Mouse (Mus musculus): ENCODE results near the gene Cbfa2t3. TPM values are rescaled to one million over a fixed set of nuclear protein-coding genes. Genes with fewer than 3 reads are reported as not detected.

Cbfa2t3 gene
- 13.2 and 14.0 TPM in 2 replicates for polyA plus RNA-seq (2015; fragmentation: Nextera tagmentation; extraction: Ambion mirVana)

GRCm38 (mm10) chr8:122699005-122699492, at the start of gene Cbfa2t3:
Cbfa2t3 (minus strand) TSS chr8:122699109.
- Histone ChIP-seq H3K27ac (replicated peaks) (no peak within 1 kb of the TSS), H3K4me1 (no peaks in the 10 kb centered on the region), H3K36me3 (no peaks in the 10 kb centered on the region), H3K4me2 (replicated peaks) (no peak within 1 kb of the TSS), H3K27me3 (peaks cover 3% of the 10 kb centered on the region; the same call in 1 of the 2 replicates), H3K9ac (replicated peaks) (no peak within 1 kb of the TSS), H3K4me3 (no peak within 1 kb of the TSS), H3K9me3 (no peaks in the 10 kb centered on the region)
- WGBS = 62% methylated on average over 13 of the region's 13 CpGs
- ATAC-seq (replicated peaks) = no peak

GRCm38 (mm10) chr8:122747825-122748224, 48.9 kb upstream of the Cbfa2t3 start:
- Histone ChIP-seq H3K9ac (replicated peaks) (no peak overlapping the region), H3K4me2 (replicated peaks) (no peak overlapping the region), H3K4me1 (peaks cover 95% of the 10 kb centered on the region), H3K36me3 (no peaks in the 10 kb centered on the region), H3K27ac (replicated peaks) (peak overlapping the region; percentile 93), H3K4me3 (no peak overlapping the region), H3K27me3 (no peaks in the 10 kb centered on the region), H3K9me3 (no peaks in the 10 kb centered on the region)
- 87% methylated on average over 1 of the region's 1 CpGs for WGBS
- ATAC-seq (replicated peaks) = no peak

GRCm38 (mm10) chr8:122746439-122746838, 47.5 kb upstream of the Cbfa2t3 start:
- 34% methylated on average over 7 of the region's 7 CpGs for WGBS
- H3K36me3 ChIP-seq = no peaks in the 10 kb centered on the region
- H3K4me3 ChIP-seq = no peak overlapping the region
- no peak for ATAC-seq (replicated peaks)
- no peaks in the 10 kb centered on the region for H3K27me3 ChIP-seq
- no peaks in the 10 kb centered on the region for H3K9me3 ChIP-seq
- peak overlapping the region; percentile 93 for H3K27ac ChIP-seq (replicated peaks)
- peaks cover 95% of the 10 kb centered on the region for H3K4me1 ChIP-seq
- 0 out of 2 replicates have a peak overlapping the region, but pooled peaks have one; percentile 34 for H3K9ac ChIP-seq (replicated peaks)
- 0 out of 2 replicates have a peak overlapping the region, but pooled peaks have one; percentile 33 for H3K4me2 ChIP-seq (replicated peaks)

GRCm38 (mm10) chr8:122745750-122746275, 46.9 kb upstream of the Cbfa2t3 start:
- Histone ChIP-seq H3K4me2 (replicated peaks) (peak overlapping the region; percentile 33), H3K36me3 (no peaks in the 10 kb centered on the region), H3K9me3 (no peaks in the 10 kb centered on the region), H3K4me3 (peak overlapping the region; percentile 7; the same call in 1 of the 2 replicates), H3K27ac (replicated peaks) (peak overlapping the region; percentile 93), H3K9ac (replicated peaks) (peak overlapping the region; percentile 34), H3K4me1 (peaks cover 94% of the 10 kb centered on the region), H3K27me3 (no peaks in the 10 kb centered on the region)
- peak; percentile 71 for ATAC-seq (replicated peaks)
- 3% methylated on average over 16 of the region's 16 CpGs for WGBS

- peak overlapping the region; percentile 7; the same call in 1 of the 2 replicates for H3K4me3 ChIP-seq
- H3K4me1 ChIP-seq = peaks cover 89% of the 10 kb centered on the region
- WGBS = 12% methylated on average over 17 of the region's 17 CpGs
- H3K4me2 ChIP-seq (replicated peaks) = peak overlapping the region; percentile 33
- H3K27ac ChIP-seq (replicated peaks) = peak overlapping the region; percentile 93
- H3K9ac ChIP-seq (replicated peaks) = peak overlapping the region; percentile 34
- H3K36me3 ChIP-seq = no peaks in the 10 kb centered on the region
- peak; percentile 15 for ATAC-seq (replicated peaks)
- H3K9me3 ChIP-seq = no peaks in the 10 kb centered on the region
- H3K27me3 ChIP-seq = no peaks in the 10 kb centered on the region
These were observed 46.3 kb upstream of the Cbfa2t3 start for GRCm38 (mm10) chr8:122745022-122745749.

GRCm38 (mm10) chr8:122742471-122742870, 43.6 kb upstream of the Cbfa2t3 start:
- peaks cover 94% of the 10 kb centered on the region for H3K4me1 ChIP-seq
- H3K9ac ChIP-seq (replicated peaks) = no peak overlapping the region; the same call in 1 of the 2 replicates
- peak; percentile 46 for ATAC-seq (replicated peaks)
- H3K9me3 ChIP-seq = no peaks in the 10 kb centered on the region
- H3K4me3 ChIP-seq = 0 out of 2 replicates have a peak overlapping the region, but pooled peaks have one; percentile 1
- no peaks in the 10 kb centered on the region for H3K27me3 ChIP-seq
- H3K4me2 ChIP-seq (replicated peaks) = peak overlapping the region; percentile 24
- 2% methylated on average over 19 of the region's 19 CpGs for WGBS
- H3K27ac ChIP-seq (replicated peaks) = peak overlapping the region; percentile 93
- H3K36me3 ChIP-seq = no peaks in the 10 kb centered on the region

GRCm38 (mm10) chr8:122739102-122739725, 40.3 kb upstream of the Cbfa2t3 start:
- Histone ChIP-seq H3K9ac (replicated peaks) (0 out of 2 replicates have a peak overlapping the region, but pooled peaks have one; percentile 3), H3K36me3 (no peaks in the 10 kb centered on the region), H3K27ac (replicated peaks) (peak overlapping the region; percentile 93), H3K4me2 (replicated peaks) (no peak overlapping the region; the same call in 1 of the 2 replicates), H3K27me3 (no peaks in the 10 kb centered on the region), H3K4me1 (peaks cover 92% of the 10 kb centered on the region), H3K9me3 (no peaks in the 10 kb centered on the region), H3K4me3 (no peak overlapping the region)
- WGBS = 17% methylated on average over 11 of the region's 11 CpGs
- no peak for ATAC-seq (replicated peaks)

GRCm38 (mm10) chr8:122737886-122738285, 39.0 kb upstream of the Cbfa2t3 start:
- H3K9ac ChIP-seq (replicated peaks) = no peak overlapping the region; the same call in 1 of the 2 replicates
- H3K4me1 ChIP-seq = peaks cover 85% of the 10 kb centered on the region
- H3K4me2 ChIP-seq (replicated peaks) = no peak overlapping the region
- no peak overlapping the region for H3K4me3 ChIP-seq
- H3K36me3 ChIP-seq = no peaks in the 10 kb centered on the region
- no peaks in the 10 kb centered on the region for H3K27me3 ChIP-seq
- WGBS = 25% methylated on average over 6 of the region's 6 CpGs
- H3K27ac ChIP-seq (replicated peaks) = peak overlapping the region; percentile 93
- H3K9me3 ChIP-seq = no peaks in the 10 kb centered on the region
- ATAC-seq (replicated peaks) = 0 out of 2 replicates have a peak, but pooled peaks have one; percentile 12

GRCm38 (mm10) chr8:122737071-122737470, 38.2 kb upstream of the Cbfa2t3 start:
- 51% methylated on average over 4 of the region's 4 CpGs for WGBS
- H3K27ac ChIP-seq (replicated peaks) = peak overlapping the region; percentile 93
- H3K36me3 ChIP-seq = no peaks in the 10 kb centered on the region
- H3K9ac ChIP-seq (replicated peaks) = no peak overlapping the region
- H3K27me3 ChIP-seq = no peaks in the 10 kb centered on the region
- no peak overlapping the region for H3K4me3 ChIP-seq
- no peaks in the 10 kb centered on the region for H3K9me3 ChIP-seq
- peaks cover 77% of the 10 kb centered on the region for H3K4me1 ChIP-seq
- no peak for ATAC-seq (replicated peaks)
- no peak overlapping the region for H3K4me2 ChIP-seq (replicated peaks)

GRCm38 (mm10) chr8:122736623-122737022, 37.7 kb upstream of the Cbfa2t3 start:
- H3K9me3 ChIP-seq = no peaks in the 10 kb centered on the region
- no peak for ATAC-seq (replicated peaks)
- WGBS = 89% methylated on average over 11 of the region's 11 CpGs
- H3K27me3 ChIP-seq = no peaks in the 10 kb centered on the region
- H3K4me1 ChIP-seq = peaks cover 72% of the 10 kb centered on the region
- no peaks in the 10 kb centered on the region for H3K36me3 ChIP-seq
- H3K9ac ChIP-seq (replicated peaks) = 0 out of 2 replicates have a peak overlapping the region, but pooled peaks have one; percentile 6
- H3K4me3 ChIP-seq = no peak overlapping the region
- peak overlapping the region; percentile 93 for H3K27ac ChIP-seq (replicated peaks)
- H3K4me2 ChIP-seq (replicated peaks) = no peak overlapping the region

GRCm38 (mm10) chr8:122735542-122736473, 36.9 kb upstream of the Cbfa2t3 start:
- Histone ChIP-seq H3K36me3 (no peaks in the 10 kb centered on the region), H3K4me1 (peaks cover 67% of the 10 kb centered on the region), H3K27me3 (no peaks in the 10 kb centered on the region), H3K4me2 (replicated peaks) (no peak overlapping the region), H3K9me3 (no peaks in the 10 kb centered on the region), H3K27ac (replicated peaks) (peak overlapping the region; percentile 93), H3K9ac (replicated peaks) (0 out of 2 replicates have a peak overlapping the region, but pooled peaks have one; percentile 6), H3K4me3 (no peak overlapping the region)
- WGBS = 51% methylated on average over 19 of the region's 19 CpGs
- no peak for ATAC-seq (replicated peaks)
